Mouse (Mus musculus) right cerebral cortex, adult 18-20 months (tissue): ENCODE measurements at regions not wholly inside any gene's neighbourhood (a gene's known extent, or its start where the extent isn't known, plus 50 kb on each side); places are given as distances from the start of the nearest gene placed in this dataset.

Experiments used
- DNase-seq: peaks from one replicate; pipeline ENCODE4 v3.0.0; 2022; ENCODE audit warnings: mixed read lengths

GRCm38 (mm10) chr12:27139683-27140334 is 202.6 kb downstream of the Sox11 start:
- DNase-seq = no peak

GRCm38 (mm10) chr12:27138663-27139633 is 203.4 kb downstream of the Sox11 start:
- DNase-seq = no peak

GRCm38 (mm10) chr12:27135997-27136559 is 206.3 kb downstream of the Sox11 start:
- DNase-seq = no peak

GRCm38 (mm10) chr12:27130544-27130943 is 211.8 kb downstream of the Sox11 start:
- DNase-seq = no peak

- no peak for DNase-seq
These were observed 215.2 kb downstream of the Sox11 start for GRCm38 (mm10) chr12:27127054-27127605.

- DNase-seq = no peak
These were observed 223.8 kb downstream of the Sox11 start for GRCm38 (mm10) chr12:27118581-27118980.

GRCm38 (mm10) chr12:27115392-27115791 is 227.0 kb downstream of the Sox11 start:
- no peak for DNase-seq

- peak; percentile 29 for DNase-seq
These were observed 237.3 kb downstream of the Sox11 start for GRCm38 (mm10) chr12:27104925-27105571.

GRCm38 (mm10) chr12:27102996-27103395 is 239.4 kb downstream of the Sox11 start:
- no peak for DNase-seq

GRCm38 (mm10) chr12:27089206-27089605 is 253.2 kb downstream of the Sox11 start:
- DNase-seq = no peak

- no peak for DNase-seq
These were observed 256.5 kb downstream of the Sox11 start for GRCm38 (mm10) chr12:27085890-27086289.

- no peak for DNase-seq
These were observed 258.5 kb downstream of the Sox11 start for GRCm38 (mm10) chr12:27083645-27084550.

- DNase-seq = peak; percentile 43
These were observed 259.3 kb downstream of the Sox11 start for GRCm38 (mm10) chr12:27083089-27083488.

- DNase-seq = peak; percentile 82
These were observed 259.8 kb downstream of the Sox11 start for GRCm38 (mm10) chr12:27082624-27083023.

- DNase-seq = no peak
These were observed 266.2 kb downstream of the Sox11 start for GRCm38 (mm10) chr12:27076107-27076738.

- DNase-seq = no peak
These were observed 277.3 kb downstream of the Sox11 start for GRCm38 (mm10) chr12:27065011-27065517.

- no peak for DNase-seq
These were observed 278.9 kb downstream of the Sox11 start for GRCm38 (mm10) chr12:27063518-27063917.

- DNase-seq = no peak
These were observed 279.7 kb downstream of the Sox11 start for GRCm38 (mm10) chr12:27062511-27063264.

- DNase-seq = peak; percentile 26
These were observed 280.3 kb downstream of the Sox11 start for GRCm38 (mm10) chr12:27062061-27062461.
